Mouse (Mus musculus) heart, adult 2 months (tissue): ENCODE results near the gene Olfr1451.

ENCODE experiments used
- CTCF ChIP-seq: fragments of 200-600 bp; IDR thresholded peaks from 2 replicates; pipeline ENCODE4 v1.8.1; 2022; ENCODE audit warnings: antibody characterized with exemption, mild to moderate bottlenecking, moderate library complexity
- POLR2A ChIP-seq: fragments of 200-500 bp; IDR thresholded peaks from 2 replicates; pipeline ENCODE4 v1.6.1; 2011; ENCODE audit warnings: mild to moderate bottlenecking, low read depth, low read length, control low read depth; ENCODE audit not compliant: insufficient read depth

DNA sequence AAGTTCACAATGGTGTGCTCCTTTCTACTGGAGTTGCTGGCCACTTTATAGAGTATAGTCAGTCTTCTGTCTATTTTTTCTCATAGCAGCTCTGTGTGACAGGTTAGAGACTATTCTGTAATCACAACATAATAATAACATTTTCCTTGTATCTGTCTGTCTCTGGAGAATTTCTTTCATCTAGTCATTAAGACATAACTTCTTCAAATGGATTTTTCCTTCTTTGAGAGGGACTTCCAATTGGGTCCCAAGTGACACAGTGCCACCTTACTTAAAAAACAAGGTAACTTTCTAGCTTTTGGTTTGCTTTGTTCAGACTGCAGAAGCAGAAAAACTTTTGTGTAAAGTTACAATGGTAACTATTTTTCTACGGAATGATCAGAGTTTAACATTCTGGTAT lies 44.9 kb upstream of the Olfr1451 start, which contains the start of gene Olfr1450:
- TF ChIP-seq POLR2A (no peak), CTCF (no peak)
